Mouse (Mus musculus): ENCODE results near the gene Lctl.

The Lctl gene

GRCm38 (mm10) chr9:64116876-64117275, at the start of gene Lctl:
Lctl (plus strand) TSS chr9:64117147.
- DNase-seq (ENCODE audit: low spot score in 2 of 2) = no peak

- DNase-seq (ENCODE audit: low spot score in 2 of 2) = no peak
These were observed 49.2 kb upstream of the Lctl start for GRCm38 (mm10) chr9:64067787-64068186.

- DNase-seq (ENCODE audit: low spot score in 2 of 2) = no peak
These were observed 48.4 kb upstream of the Lctl start for GRCm38 (mm10) chr9:64068571-64068970.

- no peak for DNase-seq (ENCODE audit: low spot score in 2 of 2)
These were observed 47.8 kb upstream of the Lctl start for GRCm38 (mm10) chr9:64069131-64069530.

- no peak for DNase-seq (ENCODE audit: low spot score in 2 of 2)
These were observed 46.3 kb upstream of the Lctl start for GRCm38 (mm10) chr9:64070674-64071073.

- no peak for DNase-seq (ENCODE audit: low spot score in 2 of 2)
These were observed 42.1 kb upstream of the Lctl start for GRCm38 (mm10) chr9:64074831-64075230.

- no peak for DNase-seq (ENCODE audit: low spot score in 2 of 2)
These were observed 40.5 kb upstream of the Lctl start for GRCm38 (mm10) chr9:64076412-64076811.

GRCm38 (mm10) chr9:64078386-64078792, 38.6 kb upstream of the Lctl start:
- DNase-seq (ENCODE audit: low spot score in 2 of 2) = no peak

GRCm38 (mm10) chr9:64079922-64080321, 37.0 kb upstream of the Lctl start:
- no peak for DNase-seq (ENCODE audit: low spot score in 2 of 2)

- DNase-seq (ENCODE audit: low spot score in 2 of 2) = no peak
These were observed 32.7 kb upstream of the Lctl start for GRCm38 (mm10) chr9:64084231-64084630.

- DNase-seq (ENCODE audit: low spot score in 2 of 2) = no peak
These were observed 32.1 kb upstream of the Lctl start for GRCm38 (mm10) chr9:64084661-64085399.

GRCm38 (mm10) chr9:64085976-64086375, 31.0 kb upstream of the Lctl start:
- DNase-seq (ENCODE audit: low spot score in 2 of 2) = no peak

GRCm38 (mm10) chr9:64086543-64086942, 30.4 kb upstream of the Lctl start:
- no peak for DNase-seq (ENCODE audit: low spot score in 2 of 2)

GRCm38 (mm10) chr9:64087461-64088235, 29.3 kb upstream of the Lctl start:
- DNase-seq (ENCODE audit: low spot score in 2 of 2) = peak; percentile 11 to 82

- DNase-seq (ENCODE audit: low spot score in 2 of 2) = no peak
These were observed 28.6 kb upstream of the Lctl start for GRCm38 (mm10) chr9:64088346-64088745.

- no peak for DNase-seq (ENCODE audit: low spot score in 2 of 2)
These were observed 27.9 kb upstream of the Lctl start for GRCm38 (mm10) chr9:64089004-64089403.

- peak; percentile 5 to 15 for DNase-seq (ENCODE audit: low spot score in 2 of 2)
These were observed 22.9 kb upstream of the Lctl start for GRCm38 (mm10) chr9:64094083-64094482.

GRCm38 (mm10) chr9:64098282-64098681, 18.7 kb upstream of the Lctl start:
- no peak for DNase-seq (ENCODE audit: low spot score in 2 of 2)

GRCm38 (mm10) chr9:64100442-64100841, 16.5 kb upstream of the Lctl start:
- peak in 1 of 2 experiments; percentile 61 for DNase-seq (ENCODE audit: low spot score in 2 of 2)

GRCm38 (mm10) chr9:64105301-64105700, 11.6 kb upstream of the Lctl start:
- DNase-seq (ENCODE audit: low spot score in 2 of 2) = no peak

- no peak for DNase-seq (ENCODE audit: low spot score in 2 of 2)
These were observed 6.4 kb upstream of the Lctl start for GRCm38 (mm10) chr9:64110502-64110901.

GRCm38 (mm10) chr9:64114646-64115045, 2.3 kb upstream of the Lctl start:
- no peak for DNase-seq (ENCODE audit: low spot score in 2 of 2)

- no peak for DNase-seq (ENCODE audit: low spot score in 2 of 2)
These were observed 1.2 kb upstream of the Lctl start for GRCm38 (mm10) chr9:64115756-64116155.

Measured in left cerebral cortex, adult 9 months (tissue).